Mouse (Mus musculus) liver, embryonic 14.5 days (tissue): ENCODE results near the gene Col18a1.

Source experiments
- CTCF ChIP-seq: IDR thresholded peaks from 2 replicates; pipeline ENCODE4 v1.5.1; 2016; ENCODE audit warnings: antibody characterized with exemption, low read depth, control low read depth
- EP300 ChIP-seq: IDR thresholded peaks from 2 replicates; pipeline ENCODE4 v1.6.1; 2016; ENCODE audit warnings: antibody characterized with exemption, low read depth

DNA sequence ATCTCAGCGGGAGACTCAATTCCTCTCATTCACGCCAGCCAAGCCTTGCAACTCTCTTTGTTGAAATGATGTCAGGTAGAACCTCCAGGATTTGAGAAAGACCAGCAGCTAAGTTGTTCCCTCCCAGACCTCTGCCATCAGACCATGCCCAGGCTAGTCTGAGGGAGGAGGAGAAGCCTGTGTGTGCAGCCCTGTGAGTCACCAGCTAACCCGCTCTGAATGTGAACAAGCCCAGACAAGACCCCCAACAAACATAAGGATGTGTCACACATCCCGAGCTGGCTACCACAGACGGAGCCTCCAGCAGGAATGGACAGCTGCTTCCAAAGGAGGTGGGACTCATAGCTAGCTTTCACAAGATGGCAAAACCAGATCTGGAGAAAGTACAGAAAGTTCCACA lies 35.6 kb upstream of the Col18a1 start:
- TF ChIP-seq CTCF = no peak
- no peak for TF ChIP-seq EP300
